Mouse (Mus musculus): ENCODE measurements around the gene Actl10.

- TF ChIP-seq GATA1 (IDR thresholded peaks at IDR 0.05; ENCODE audit: borderline replicate concordance, low read length) (no peak), FLI1 (IDR thresholded peaks at IDR 0.05; ENCODE audit: low read length) (no peak)
Measured at GRCm38 (mm10) chr2:154601324-154601723, 49.7 kb downstream of the Actl10 start.

All from megakaryocyte, embryonic 14.5 days (primary cell).